26 mouse cellular contexts compared by ENCODE assay signal in the genomic region with DNA sequence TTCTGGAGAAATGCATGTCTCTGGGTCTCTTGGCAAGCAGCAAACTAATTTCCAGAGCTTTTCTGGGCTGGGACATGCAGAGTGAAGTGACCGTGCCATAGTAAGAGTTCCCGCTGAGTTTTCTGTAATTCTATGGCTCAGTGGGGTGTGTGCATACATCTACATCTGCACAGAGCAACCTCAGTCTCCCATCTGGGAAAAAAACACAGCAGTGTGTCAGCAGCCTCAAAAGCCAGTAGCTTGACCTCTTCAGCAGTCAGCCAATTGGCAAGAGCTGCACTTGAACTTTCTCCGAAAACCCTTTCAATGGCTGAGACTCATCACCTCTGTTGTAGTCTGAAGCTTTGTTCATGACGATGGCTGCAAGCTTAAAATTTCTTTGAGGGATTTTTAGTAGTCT.
DNase-seq lines count a peak whose midpoint lies in the region; ATAC-seq lines count a peak whose summit lies in the region.
"Had no signal": no experiment of that assay in that cellular context is flagged by ENCODE, and none has a peak within 500 bp of the region (broad histone marks: within the 10 kb centered on the region; RNA-seq: fewer than 3 reads in every experiment).

No protein-coding gene starts in this region.

- no peaks in the 10 kb centered on the region for H3K9me3 ChIP-seq in midbrain, embryonic 11.5 days (ENCODE audit: control insufficient read depth, low read length)
- no peaks in the 10 kb centered on the region for H3K9me3 ChIP-seq in midbrain, embryonic 16.5 days (replicated peaks; ENCODE audit: control insufficient read depth, low read length, poor library complexity, severe bottlenecking)
- H3K9me3 ChIP-seq: heart, embryonic 12.5 days; heart, embryonic 15.5 days; hindbrain, embryonic 13.5 days had no signal

- DNase-seq in heart, adult 11 months, result peak; percentile 9
- no peak for DNase-seq in heart, postnatal 4 days
- peak; percentile 81 for DNase-seq in midbrain, embryonic 11.5 days (ENCODE audit: low spot score, missing footprints)
- DNase-seq in ES-CJ7 (ENCODE audit: low read depth, low spot score) (peak; percentile 36), R1 (ENCODE audit: low read depth, low spot score) (peak; percentile 67)
- DNase-seq in lung, postnatal 10 days, result no peak
- DNase-seq in kidney, adult 18-20 months, result no peak
- DNase-seq: adrenal gland, adult 2 months; adrenal gland, postnatal 14 days; cerebellum, adult 11-12 months; cerebellum, adult 8-10 months; cerebellum, postnatal 10 days; cerebellum, postnatal 36 days; forebrain, postnatal 0 days; gastrocnemius, adult 2 months; gastrocnemius, postnatal 14 days; heart, adult 18-20 months; heart, postnatal 10 days; heart, postnatal 36 days had no signal

- whole genome bisulfite sequencing in midbrain, embryonic 11.5 days, result 31% methylated on average over 4 of the region's 4 CpGs
- WGBS in midbrain, embryonic 16.5 days, result 27% methylated on average over 4 of the region's 4 CpGs

- 0 out of 2 replicates have a peak, but pooled peaks have one; percentile 19 for ATAC-seq in midbrain, embryonic 11.5 days (ENCODE audit: low FRiP score)
- no peak for ATAC-seq in midbrain, embryonic 16.5 days
- ATAC-seq: CD4-positive, CD25-positive, alpha-beta regulatory T cell, adult 4 months; forebrain, embryonic 14.5 days; forebrain, postnatal 0 days; intestine, postnatal 0 days had no signal

- H3K27me3 ChIP-seq in midbrain, embryonic 11.5 days (ENCODE audit: control insufficient read depth, insufficient read depth, low read length), result no peaks in the 10 kb centered on the region
- no peaks in the 10 kb centered on the region; the same call in 1 of the 2 replicates for H3K27me3 ChIP-seq in midbrain, embryonic 16.5 days (ENCODE audit: control insufficient read depth, insufficient read depth, low read depth, low read length)
- H3K27me3 ChIP-seq: heart, embryonic 12.5 days; heart, embryonic 15.5 days had no signal

- no peak overlapping the region for H3K4me3 ChIP-seq in midbrain, embryonic 11.5 days (ENCODE audit: low read depth, low read length)
- no peak overlapping the region for H3K4me3 ChIP-seq in midbrain, embryonic 16.5 days (ENCODE audit: low read depth, low read length)
- H3K4me3 ChIP-seq: gastrocnemius, adult 2 months; heart, embryonic 12.5 days; heart, embryonic 15.5 days; hindbrain, embryonic 13.5 days had no signal

- no peak overlapping the region for H3K9ac ChIP-seq in midbrain, embryonic 11.5 days (ENCODE audit: low read length)
- H3K9ac ChIP-seq in midbrain, embryonic 16.5 days (ENCODE audit: low read depth, low read length), result no peak overlapping the region
- H3K9ac ChIP-seq: forebrain, postnatal 0 days; heart, embryonic 12.5 days; heart, embryonic 15.5 days; hindbrain, embryonic 13.5 days had no signal

- no peaks in the 10 kb centered on the region for H3K36me3 ChIP-seq in midbrain, embryonic 11.5 days (ENCODE audit: control insufficient read depth, insufficient read depth, low read length)
- no peaks in the 10 kb centered on the region for H3K36me3 ChIP-seq in midbrain, embryonic 16.5 days (ENCODE audit: control insufficient read depth, insufficient read depth, low read length)
- H3K36me3 ChIP-seq: heart, embryonic 12.5 days; heart, embryonic 15.5 days; hindbrain, embryonic 13.5 days had no signal

- no peak overlapping the region for H3K4me2 ChIP-seq in midbrain, embryonic 11.5 days
- H3K4me2 ChIP-seq in midbrain, embryonic 16.5 days (ENCODE audit: low read length), result no peak overlapping the region
- H3K4me2 ChIP-seq: heart, embryonic 12.5 days; heart, embryonic 15.5 days; hindbrain, embryonic 13.5 days had no signal

- H3K4me1 ChIP-seq in midbrain, embryonic 11.5 days (ENCODE audit: control insufficient read depth, insufficient read depth, low read length), result peaks cover 4% of the 10 kb centered on the region; the same call in 1 of the 2 replicates
- no peaks in the 10 kb centered on the region for H3K4me1 ChIP-seq in midbrain, embryonic 16.5 days (ENCODE audit: control insufficient read depth, insufficient read depth, low read length)

- no peak overlapping the region for H3K27ac ChIP-seq in midbrain, embryonic 11.5 days (ENCODE audit: low read depth, low read length)
- no peak overlapping the region for H3K27ac ChIP-seq in midbrain, embryonic 16.5 days (ENCODE audit: low read length)
- H3K27ac ChIP-seq: gastrocnemius, adult 2 months; heart, embryonic 15.5 days; hindbrain, embryonic 13.5 days had no signal

Comparison
In these comparisons a context has a peak if more than half of its experiments do, and no peak if none do; other contexts are left out.
1. DNase-seq: peak in heart, adult 11 months (single experiment), midbrain, embryonic 11.5 days (single experiment), ES-CJ7 (single experiment) and R1 (single experiment); none in heart, postnatal 4 days (single experiment), lung, postnatal 10 days (single experiment) and kidney, adult 18-20 months (single experiment).